Mouse (Mus musculus) forebrain, embryonic 13.5 days (tissue): ENCODE data around the gene Bysl. TPM values are rescaled to one million over a fixed set of nuclear protein-coding genes. Genes with fewer than 3 reads are reported as not detected.

Source experiments
- ATAC-seq: fragments of 200-750 bp; cut with Nextera tagmentation; 2 replicates; pipeline ENCODE4 v1.8.0; 2017
- H3K27ac ChIP-seq: fragments of 300-500 bp; sonication (generic); 2 replicates; pipeline ENCODE4 v1.5.1; 2015; ENCODE audit warnings: inconsistent platforms, mild to moderate bottlenecking, moderate library complexity
- H3K27me3 ChIP-seq: fragments of 300-500 bp; sonication (generic); 2 replicates; pipeline ENCODE4 v1.6.1; 2015; ENCODE audit warnings: mild to moderate bottlenecking, inconsistent platforms
- H3K36me3 ChIP-seq: fragments of 300-500 bp; sonication (generic); 2 replicates; pipeline ENCODE4 v1.6.1; 2015; ENCODE audit warnings: mild to moderate bottlenecking, inconsistent platforms; ENCODE audit not compliant: poor library complexity, severe bottlenecking
- H3K4me1 ChIP-seq: fragments of 300-500 bp; sonication (generic); 2 replicates; pipeline ENCODE4 v1.6.1; 2015; ENCODE audit warnings: inconsistent platforms
- H3K4me2 ChIP-seq: fragments of 300-500 bp; sonication (generic); 2 replicates; pipeline ENCODE4 v1.6.1; 2015; ENCODE audit warnings: inconsistent platforms, mild to moderate bottlenecking, moderate library complexity
- H3K4me3 ChIP-seq: fragments of 300-500 bp; sonication (generic); 2 replicates; pipeline ENCODE4 v1.5.1; 2015; ENCODE audit warnings: mild to moderate bottlenecking, inconsistent platforms
- H3K9ac ChIP-seq: fragments of 300-500 bp; sonication (generic); 2 replicates; pipeline ENCODE4 v1.6.1; 2015; ENCODE audit warnings: mild to moderate bottlenecking, inconsistent platforms
- H3K9me3 ChIP-seq: fragments of 300-500 bp; sonication (generic); replicated peaks from 2 replicates; pipeline ENCODE4 v1.6.1; 2016; ENCODE audit warnings: inconsistent platforms
- WGBS: fragments of 180-500 bp; shearing (Covaris S2); methylation state at CpG from one replicate; pipeline ENCODE4 v1.1.7; 2015; 5-methylcytosine and 5-hydroxymethylcytosine counted together
- polyA plus RNA-seq: library from polyadenylated mRNA; unstranded; fragments of >200 nt; fragmentation: Nextera tagmentation; extraction: Ambion mirVana; gene quantifications from 2 replicates; pipeline ENCODE4 v1.2.1, GENCODE M21; 2015

Bysl gene
- polyA plus RNA-seq, 1 experiment from 2014 or later = 29.7 TPM

GRCm38 (mm10) chr17:47578655-47579054 is 32.6 kb downstream of the Bysl start:
- no peak overlapping the region for H3K9ac ChIP-seq
- no peak for ATAC-seq
- H3K27ac ChIP-seq = no peak overlapping the region
- H3K27me3 ChIP-seq = no peaks in the 10 kb centered on the region
- no peaks in the 10 kb centered on the region for H3K4me1 ChIP-seq
- WGBS = 88% methylated on average over 6 of the region's 6 CpGs
- H3K4me3 ChIP-seq = no peak overlapping the region
- no peaks in the 10 kb centered on the region for H3K9me3 ChIP-seq
- no peak overlapping the region for H3K4me2 ChIP-seq
- no peaks in the 10 kb centered on the region for H3K36me3 ChIP-seq

DNA sequence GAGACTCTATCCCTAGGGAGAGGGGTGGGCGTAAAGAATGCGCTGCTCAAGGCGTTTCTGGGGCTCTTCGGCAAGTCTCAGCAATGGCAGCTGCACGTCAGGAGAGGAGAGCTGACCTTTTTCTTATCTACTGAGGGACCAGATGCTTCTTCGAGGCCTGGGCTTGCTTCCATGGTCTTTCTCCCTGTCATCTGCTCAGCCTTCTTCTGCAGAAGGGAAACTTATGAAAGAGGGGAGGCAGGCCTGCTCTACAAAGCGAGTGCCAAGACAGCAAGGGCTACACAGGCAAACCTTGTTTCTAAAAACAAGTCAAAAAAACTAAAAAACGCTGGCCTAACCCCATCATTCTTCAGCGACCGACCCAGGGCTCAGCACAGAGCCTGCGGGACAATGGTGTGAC is 36.5 kb downstream of the Bysl start:
- H3K27me3 ChIP-seq = 0 out of 2 replicates have a peak, but pooled peaks cover 3% of the 10 kb centered on the region
- 75% methylated on average over 11 of the region's 11 CpGs for WGBS
- no peak for ATAC-seq
- no peaks in the 10 kb centered on the region for H3K9me3 ChIP-seq
- no peak overlapping the region for H3K4me2 ChIP-seq
- no peak overlapping the region for H3K4me3 ChIP-seq
- H3K4me1 ChIP-seq = no peaks in the 10 kb centered on the region
- no peak overlapping the region for H3K9ac ChIP-seq
- H3K27ac ChIP-seq = no peak overlapping the region
- no peaks in the 10 kb centered on the region for H3K36me3 ChIP-seq

GRCm38 (mm10) chr17:47574028-47574427 is 37.3 kb downstream of the Bysl start:
- Histone ChIP-seq H3K27me3 (0 out of 2 replicates have a peak, but pooled peaks cover 3% of the 10 kb centered on the region), H3K36me3 (no peaks in the 10 kb centered on the region), H3K4me1 (no peaks in the 10 kb centered on the region), H3K4me2 (no peak overlapping the region), H3K4me3 (no peak overlapping the region), H3K9ac (no peak overlapping the region), H3K27ac (no peak overlapping the region), H3K9me3 (no peaks in the 10 kb centered on the region)
- 78% methylated on average over 8 of the region's 8 CpGs for WGBS
- no peak for ATAC-seq

GRCm38 (mm10) chr17:47572436-47572835 is 38.9 kb downstream of the Bysl start:
- Histone ChIP-seq H3K36me3 (no peaks in the 10 kb centered on the region), H3K9me3 (no peaks in the 10 kb centered on the region), H3K4me3 (no peak overlapping the region), H3K4me1 (no peaks in the 10 kb centered on the region), H3K27me3 (0 out of 2 replicates have a peak, but pooled peaks cover 3% of the 10 kb centered on the region), H3K27ac (no peak overlapping the region), H3K9ac (no peak overlapping the region), H3K4me2 (no peak overlapping the region)
- no peak for ATAC-seq

- Histone ChIP-seq H3K27me3 (0 out of 2 replicates have a peak, but pooled peaks cover 3% of the 10 kb centered on the region), H3K9ac (no peak overlapping the region), H3K9me3 (no peaks in the 10 kb centered on the region), H3K36me3 (no peaks in the 10 kb centered on the region), H3K4me1 (no peaks in the 10 kb centered on the region), H3K4me3 (no peak overlapping the region), H3K27ac (no peak overlapping the region), H3K4me2 (no peak overlapping the region)
- no peak for ATAC-seq
- WGBS = 21% methylated on average over 7 of the region's 7 CpGs
Measured at GRCm38 (mm10) chr17:47571621-47572020, 39.7 kb downstream of the Bysl start.

- H3K4me2 ChIP-seq = no peak overlapping the region
- H3K4me1 ChIP-seq = peaks cover 6% of the 10 kb centered on the region; the same call in 1 of the 2 replicates
- no peak for ATAC-seq
- no peaks in the 10 kb centered on the region for H3K9me3 ChIP-seq
- H3K36me3 ChIP-seq = no peaks in the 10 kb centered on the region
- no peak overlapping the region for H3K4me3 ChIP-seq
- WGBS = 66% methylated on average over 10 of the region's 10 CpGs
- no peak overlapping the region for H3K9ac ChIP-seq
- H3K27me3 ChIP-seq = 0 out of 2 replicates have a peak, but pooled peaks cover 3% of the 10 kb centered on the region
- no peak overlapping the region for H3K27ac ChIP-seq
Measured at GRCm38 (mm10) chr17:47568951-47569527, 42.3 kb downstream of the Bysl start.

DNA sequence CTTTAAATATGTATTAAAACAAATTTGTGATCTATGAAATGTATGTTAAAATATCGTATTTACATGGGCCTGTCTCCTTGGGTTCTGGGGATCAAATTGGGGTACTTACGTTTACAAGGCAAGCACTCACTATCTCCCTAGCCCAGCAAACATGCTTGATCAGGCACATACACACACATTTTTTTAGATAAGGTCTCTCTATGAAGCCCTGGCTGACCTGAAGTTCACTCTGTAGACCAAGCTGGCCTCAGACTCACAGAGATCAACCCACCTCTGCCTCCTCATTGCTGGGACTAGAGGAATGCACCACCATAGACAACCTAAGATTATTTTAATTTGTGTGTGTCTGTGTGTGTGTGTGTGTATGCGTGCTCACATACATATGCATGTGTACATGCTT is 42.9 kb downstream of the Bysl start:
- peaks cover 6% of the 10 kb centered on the region; the same call in 1 of the 2 replicates for H3K4me1 ChIP-seq
- no peaks in the 10 kb centered on the region for H3K36me3 ChIP-seq
- no peak overlapping the region for H3K9ac ChIP-seq
- H3K4me3 ChIP-seq = no peak overlapping the region
- no peak for ATAC-seq
- 94% methylated on average over 3 of the region's 3 CpGs for WGBS
- no peaks in the 10 kb centered on the region for H3K9me3 ChIP-seq
- H3K27ac ChIP-seq = no peak overlapping the region
- H3K27me3 ChIP-seq = 0 out of 2 replicates have a peak, but pooled peaks cover 1% of the 10 kb centered on the region
- no peak overlapping the region for H3K4me2 ChIP-seq

- WGBS = 91% methylated on average over 3 of the region's 3 CpGs
- peaks cover 6% of the 10 kb centered on the region; the same call in 1 of the 2 replicates for H3K4me1 ChIP-seq
- no peaks in the 10 kb centered on the region for H3K9me3 ChIP-seq
- no peak overlapping the region for H3K4me3 ChIP-seq
- no peak for ATAC-seq
- no peaks in the 10 kb centered on the region for H3K36me3 ChIP-seq
- H3K9ac ChIP-seq = no peak overlapping the region
- H3K4me2 ChIP-seq = no peak overlapping the region
- no peak overlapping the region for H3K27ac ChIP-seq
- H3K27me3 ChIP-seq = no peaks in the 10 kb centered on the region
Measured at GRCm38 (mm10) chr17:47567271-47567670, 44.0 kb downstream of the Bysl start.

- Histone ChIP-seq H3K27ac (no peak overlapping the region), H3K36me3 (no peaks in the 10 kb centered on the region), H3K9me3 (no peaks in the 10 kb centered on the region), H3K4me3 (no peak overlapping the region), H3K27me3 (no peaks in the 10 kb centered on the region), H3K9ac (no peak overlapping the region), H3K4me2 (no peak overlapping the region), H3K4me1 (peaks cover 6% of the 10 kb centered on the region; the same call in 1 of the 2 replicates)
- 4% methylated on average over 2 of the region's 2 CpGs for WGBS
- peak; percentile 38; the same call in 1 of the 2 replicates for ATAC-seq
Measured at GRCm38 (mm10) chr17:47566133-47566532, 45.2 kb downstream of the Bysl start.

DNA sequence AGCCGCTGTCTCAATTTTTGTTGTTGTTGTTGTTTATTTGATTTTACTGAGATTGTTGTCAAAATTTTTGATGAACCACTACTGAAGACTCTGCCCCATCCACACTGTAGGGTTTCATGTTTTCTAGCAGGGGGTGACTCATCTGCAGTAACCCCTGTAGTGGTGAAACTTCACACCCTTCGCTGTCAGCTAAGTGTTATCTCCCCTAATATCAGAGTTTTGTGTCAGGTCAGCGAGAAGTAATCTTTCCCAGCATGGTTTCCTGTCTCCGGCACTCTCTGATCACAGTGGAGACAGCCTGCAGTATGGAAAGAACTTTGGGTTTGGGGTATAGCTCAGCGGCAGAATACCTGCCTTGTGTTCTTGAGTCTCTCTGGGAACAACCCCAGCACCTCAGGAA is 46.7 kb downstream of the Bysl start:
- no peaks in the 10 kb centered on the region for H3K36me3 ChIP-seq
- no peak overlapping the region for H3K4me2 ChIP-seq
- H3K4me1 ChIP-seq = peaks cover 6% of the 10 kb centered on the region; the same call in 1 of the 2 replicates
- no peak for ATAC-seq
- H3K9me3 ChIP-seq = no peaks in the 10 kb centered on the region
- H3K4me3 ChIP-seq = no peak overlapping the region
- H3K27me3 ChIP-seq = no peaks in the 10 kb centered on the region
- H3K27ac ChIP-seq = no peak overlapping the region
- 90% methylated on average over 5 of the region's 5 CpGs for WGBS
- H3K9ac ChIP-seq = no peak overlapping the region

- Histone ChIP-seq H3K4me2 (no peak overlapping the region), H3K36me3 (no peaks in the 10 kb centered on the region), H3K27ac (no peak overlapping the region), H3K4me1 (peaks cover 6% of the 10 kb centered on the region; the same call in 1 of the 2 replicates), H3K4me3 (no peak overlapping the region), H3K9me3 (no peaks in the 10 kb centered on the region), H3K27me3 (no peaks in the 10 kb centered on the region), H3K9ac (no peak overlapping the region)
- WGBS = 86% methylated on average over 6 of the region's 6 CpGs
- ATAC-seq = no peak
Measured at GRCm38 (mm10) chr17:47562875-47563274, 48.4 kb downstream of the Bysl start.

- WGBS = 80% methylated on average over 6 of the region's 6 CpGs
- Histone ChIP-seq H3K27me3 (no peaks in the 10 kb centered on the region), H3K36me3 (no peaks in the 10 kb centered on the region), H3K4me1 (no peaks in the 10 kb centered on the region), H3K4me2 (no peak overlapping the region), H3K9me3 (no peaks in the 10 kb centered on the region), H3K9ac (no peak overlapping the region), H3K27ac (no peak overlapping the region), H3K4me3 (no peak overlapping the region)
- no peak for ATAC-seq
Measured at GRCm38 (mm10) chr17:47559726-47560125, 51.6 kb downstream of the Bysl start.

DNA sequence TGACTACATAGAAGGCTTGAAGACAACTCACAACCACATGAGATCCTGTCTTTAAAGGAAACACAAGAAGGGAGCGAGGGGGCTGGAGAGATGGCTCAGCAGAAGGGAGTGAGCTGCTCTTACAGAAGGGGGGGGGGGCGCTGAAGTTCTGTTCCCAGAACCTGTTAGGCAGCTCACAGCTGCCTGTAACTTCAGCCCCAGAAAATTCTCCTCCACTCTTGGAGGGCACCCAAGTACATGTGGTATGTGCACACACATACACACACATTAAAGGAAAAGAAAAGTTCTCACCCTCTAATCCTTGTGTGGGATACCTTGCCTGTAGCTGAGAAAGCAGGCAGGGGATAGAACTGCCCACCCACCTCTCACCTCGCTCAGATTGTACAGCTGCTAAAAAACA is 54.1 kb downstream of the Bysl start:
- Histone ChIP-seq H3K27me3 (no peaks in the 10 kb centered on the region), H3K27ac (no peak overlapping the region), H3K4me1 (no peaks in the 10 kb centered on the region), H3K9ac (no peak overlapping the region), H3K36me3 (no peaks in the 10 kb centered on the region), H3K9me3 (no peaks in the 10 kb centered on the region), H3K4me2 (no peak overlapping the region), H3K4me3 (no peak overlapping the region)
- 60% methylated on average over 3 of the region's 3 CpGs for WGBS
- no peak for ATAC-seq
